Mouse (Mus musculus): ENCODE results near the gene Fam214b.
A peak's percentile ranks its signal among the peaks of the same experiment; 100 is the strongest.

DNA sequence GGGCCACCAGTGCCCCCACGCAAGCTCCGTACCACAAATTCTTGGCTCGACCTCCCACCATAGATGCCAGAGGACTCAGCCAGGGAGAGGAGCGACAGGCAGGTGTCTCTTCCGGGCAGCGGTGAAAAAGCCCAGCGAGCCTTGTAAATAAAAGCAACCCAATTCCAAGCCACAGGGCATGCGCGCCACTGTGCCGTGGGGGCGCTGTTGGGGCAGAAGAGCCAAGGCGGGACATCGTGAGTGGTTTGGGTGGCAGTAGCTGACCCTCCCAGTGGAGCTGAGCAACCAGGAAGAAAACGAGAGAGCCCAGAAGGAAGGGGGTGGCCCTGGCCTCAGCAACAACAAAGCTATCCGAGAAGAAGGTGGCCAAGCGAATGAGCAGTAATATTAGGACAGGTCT is 25.1 kb downstream of the Fam214b start:
- TF ChIP-seq CTCF (IDR thresholded peaks at IDR 0.05; ENCODE audit: borderline replicate concordance, insufficient read depth, low read length): 0 out of 2 replicates have a peak, but pooled peaks have one; percentile 5
- no peak for TF ChIP-seq POLR2A (IDR thresholded peaks at IDR 0.05; ENCODE audit: low read depth, low read length)

Data from embryonic fibroblast, embryonic 13.5 days (primary cell).